Mouse (Mus musculus) liver, embryonic 14.5 days (tissue): ENCODE measurements around the gene Atxn10.

Experiments used
- CTCF ChIP-seq: IDR thresholded peaks from 2 replicates; pipeline ENCODE4 v1.5.1; 2016; ENCODE audit warnings: antibody characterized with exemption, low read depth, control low read depth
- EP300 ChIP-seq: IDR thresholded peaks from 2 replicates; pipeline ENCODE4 v1.6.1; 2016; ENCODE audit warnings: antibody characterized with exemption, low read depth

GRCm38 (mm10) chr15:85344673-85345072 lies 8.6 kb downstream of the Atxn10 start:
- TF ChIP-seq CTCF = no peak
- TF ChIP-seq EP300 = no peak
